Mouse (Mus musculus) adrenal gland, postnatal 4 days (tissue): ENCODE measurements around the gene Slc22a16. TPM values are rescaled to one million over a fixed set of nuclear protein-coding genes. Genes with fewer than 3 reads are reported as not detected.
"Not testable (repeated sequence)": the region's sequence is repeated elsewhere in the genome, so short reads cannot be mapped to it uniquely, and the experiment has no call there.

Source experiments
- DNase-seq, 2 experiments: peaks; one replicate each; pipeline ENCODE4 v3.0.0; 2021 to 2022; ENCODE audit warnings: low spot score in 2 of 2, mixed read lengths in 2 of 2
- long read RNA-seq, 2 experiments: library from polyadenylated mRNA; stranded (forward); transcript quantifications; one replicate each; pipeline ENCODE4 v2.0.0; 2021
- total RNA-seq, 2 experiments: library from RNA; stranded (reverse); gene quantifications; 2 replicates each; pipeline ENCODE4 v1.2.3; 2021

Gene Slc22a16
- total RNA-seq, result not detected
- long read RNA-seq, experiment 1, result 0 reads
- long read RNA-seq, experiment 2, result 0 reads

- DNase-seq, result no peak
Observed at GRCm38 (mm10) chr10:40570036-40570435, at the start of gene Slc22a16. Gene Slc22a16, plus strand, starts transcription at chr10:40570336.

DNA sequence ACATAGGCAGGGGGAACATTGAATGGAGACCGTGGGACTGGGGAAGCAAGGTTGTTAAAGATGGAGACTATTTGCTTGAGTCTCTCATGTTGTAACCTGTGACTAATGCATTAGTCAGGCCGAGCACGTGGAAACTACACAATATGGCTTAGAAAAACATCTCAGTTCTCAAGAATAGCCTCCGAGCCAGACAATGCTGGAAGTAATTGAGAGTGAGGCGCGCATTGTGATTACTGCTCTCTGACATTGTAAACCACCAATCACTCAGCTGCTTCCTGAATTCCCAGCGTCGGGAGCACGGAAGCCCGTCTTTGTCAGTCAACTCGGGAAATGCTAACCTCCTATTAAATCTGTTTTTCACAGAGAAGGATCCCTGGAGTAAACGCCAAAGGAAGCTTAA is 48.6 kb upstream of the Slc22a16 start:
- no peak for DNase-seq

GRCm38 (mm10) chr10:40523312-40523975 is 46.7 kb upstream of the Slc22a16 start:
- no peak for DNase-seq

- no peak for DNase-seq
Observed at GRCm38 (mm10) chr10:40524032-40524806, 45.9 kb upstream of the Slc22a16 start.

- DNase-seq, result no peak
Observed at GRCm38 (mm10) chr10:40524991-40525390, 45.1 kb upstream of the Slc22a16 start.

DNA sequence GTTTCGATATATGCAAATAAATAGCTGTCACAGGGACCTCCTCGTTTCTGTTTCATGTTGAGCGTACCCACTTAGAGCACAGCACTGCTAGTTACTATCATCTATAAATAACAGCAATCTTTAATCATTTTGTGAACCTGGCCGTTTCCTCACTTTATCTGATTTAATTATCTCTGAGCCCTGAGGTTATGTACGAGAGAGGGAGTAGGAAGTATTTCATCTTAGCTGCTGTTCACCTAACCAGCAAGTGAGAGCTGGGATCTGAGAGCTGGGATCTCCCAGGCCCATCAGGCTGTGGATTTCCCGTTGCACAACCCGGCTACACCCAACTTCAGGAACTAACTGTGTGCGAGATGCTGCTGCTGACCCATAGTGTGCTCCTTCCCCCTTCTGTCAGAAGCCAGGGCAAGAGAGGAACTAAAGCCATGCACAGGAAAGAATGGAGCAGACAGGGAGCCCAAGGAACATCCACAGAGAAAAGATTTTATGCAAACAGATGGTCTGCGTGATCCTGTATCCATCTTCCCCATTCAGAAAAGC is 44.5 kb upstream of the Slc22a16 start:
- no peak for DNase-seq

DNA sequence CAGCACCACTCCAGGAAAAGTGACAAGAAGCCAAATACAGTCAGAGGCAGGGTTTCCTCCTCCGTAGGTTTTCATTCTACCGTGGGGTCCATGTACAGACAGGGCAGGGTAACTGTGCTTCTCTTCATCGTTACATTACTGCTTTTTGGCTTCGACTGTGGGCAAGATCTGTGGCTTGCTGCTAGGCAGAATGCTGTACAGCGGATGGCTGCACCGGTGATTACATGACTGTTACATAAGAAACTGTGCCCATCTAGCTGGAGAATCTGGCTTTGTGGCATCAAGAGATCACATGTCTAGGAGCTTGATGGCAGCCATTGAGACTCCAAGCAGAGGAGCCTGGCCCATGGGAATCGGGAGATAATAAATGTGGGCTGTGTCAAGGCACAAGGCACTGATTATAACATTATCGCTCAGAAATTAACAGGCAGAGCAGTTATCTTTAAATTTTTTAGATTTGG is 43.8 kb upstream of the Slc22a16 start:
- no peak for DNase-seq

DNA sequence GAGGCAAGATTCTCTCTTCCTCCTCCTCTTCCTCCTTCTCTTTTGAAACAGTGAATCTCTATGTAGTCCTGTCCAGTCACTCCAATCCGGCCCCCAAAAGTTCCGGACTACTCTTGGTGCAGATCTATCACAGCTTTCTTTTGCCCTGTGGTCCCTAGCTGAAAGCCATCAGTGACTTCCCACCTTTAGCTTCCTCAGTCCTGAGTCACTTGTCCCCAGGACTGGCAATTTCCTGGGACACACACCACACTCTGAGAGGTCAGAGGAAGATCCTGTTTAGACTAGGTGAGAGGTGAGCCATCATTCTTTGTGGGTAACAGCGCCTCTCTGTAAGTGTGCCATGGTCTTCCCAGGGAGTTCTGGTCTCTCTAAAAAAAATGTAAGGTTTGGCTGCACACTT is 43.1 kb upstream of the Slc22a16 start:
- no peak for DNase-seq

GRCm38 (mm10) chr10:40527573-40527972 is 42.6 kb upstream of the Slc22a16 start:
- DNase-seq, result no peak

DNA sequence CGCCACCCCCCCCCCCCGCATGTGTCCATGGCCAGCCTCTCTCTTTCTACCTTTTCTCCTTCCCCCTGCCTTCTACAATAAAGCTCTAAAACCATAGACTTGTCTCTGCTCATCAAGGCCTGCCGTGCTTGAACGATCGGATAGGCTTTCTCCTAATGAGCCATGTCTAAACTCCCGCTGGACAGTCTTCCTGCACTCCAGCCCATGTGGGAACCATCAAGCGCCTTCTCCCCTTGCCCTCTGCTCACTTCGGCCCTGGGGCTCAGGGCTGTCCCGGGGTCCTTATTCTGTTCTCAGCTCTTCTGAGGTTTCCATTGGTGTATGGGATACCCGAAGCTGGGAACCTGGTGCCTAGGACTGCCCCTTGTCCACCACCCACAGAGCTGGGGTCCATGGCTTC is 41.5 kb upstream of the Slc22a16 start:
- DNase-seq, result no peak

- DNase-seq, result no peak
Observed at GRCm38 (mm10) chr10:40529617-40530016, 40.5 kb upstream of the Slc22a16 start.

DNA sequence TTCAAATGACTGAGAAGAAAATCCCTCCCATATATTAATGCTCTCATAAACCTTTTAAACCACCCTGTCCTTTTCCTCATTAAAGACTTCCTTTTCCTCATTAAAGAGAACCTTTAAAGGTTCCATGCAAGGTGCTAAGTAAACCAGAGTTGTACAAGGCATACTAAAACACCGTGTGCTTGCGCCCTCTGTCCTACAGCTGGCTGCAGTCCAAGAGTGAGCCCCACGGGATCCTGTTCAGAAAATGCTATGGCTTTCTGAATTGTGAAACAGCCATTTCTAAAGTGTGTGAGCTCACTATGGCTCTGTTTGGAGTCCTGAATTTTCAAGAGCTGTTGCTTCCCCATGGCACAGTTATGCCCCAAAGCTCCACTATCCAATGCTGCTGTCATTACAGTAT is 39.5 kb upstream of the Slc22a16 start:
- DNase-seq, result no peak

- not testable (repeated sequence) for DNase-seq
Observed at GRCm38 (mm10) chr10:40532586-40532985, 37.5 kb upstream of the Slc22a16 start.

DNA sequence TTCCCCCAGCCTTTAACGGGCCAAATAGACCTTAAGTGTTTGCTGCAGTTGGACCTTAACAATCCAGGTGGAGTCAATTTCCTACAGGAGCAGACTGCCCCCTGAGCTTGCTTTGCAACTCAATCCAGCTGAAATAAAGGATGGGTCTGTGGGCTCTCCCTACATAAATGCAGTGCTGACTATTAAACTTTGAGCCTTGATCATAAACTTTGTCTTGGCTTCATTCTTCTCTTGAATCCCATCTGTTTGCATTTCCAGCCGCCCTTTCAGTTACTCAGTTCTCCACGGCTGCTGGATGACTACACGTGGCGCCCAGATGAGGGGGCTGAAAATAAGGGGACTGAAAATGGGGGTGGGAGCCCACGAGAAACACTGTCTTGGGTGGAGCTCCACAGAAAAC is 28.8 kb upstream of the Slc22a16 start:
- DNase-seq, result no peak

- no peak for DNase-seq
Observed at GRCm38 (mm10) chr10:40549317-40549716, 20.8 kb upstream of the Slc22a16 start.

DNA sequence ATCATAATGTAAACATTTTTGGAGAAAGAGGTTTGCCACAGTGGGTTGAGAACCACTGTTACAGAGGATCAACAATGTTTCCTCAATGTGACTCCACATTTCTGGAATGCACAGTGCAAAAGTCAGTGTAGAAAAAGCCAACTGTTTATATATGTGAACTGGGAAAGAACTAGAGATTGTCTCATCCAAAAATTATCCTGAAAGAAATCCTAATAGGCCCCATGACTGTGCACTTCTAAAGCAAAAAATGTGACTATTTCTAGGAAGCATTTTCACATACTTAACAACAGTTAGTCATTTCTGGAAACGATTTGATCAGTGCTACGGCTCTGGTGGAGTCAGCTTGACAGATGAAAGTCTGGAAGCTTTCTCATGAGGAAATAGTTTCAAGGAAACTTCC is 18.3 kb upstream of the Slc22a16 start:
- DNase-seq, result no peak

- not testable (repeated sequence) for DNase-seq
Observed at GRCm38 (mm10) chr10:40565695-40566094, 4.4 kb upstream of the Slc22a16 start.

DNA sequence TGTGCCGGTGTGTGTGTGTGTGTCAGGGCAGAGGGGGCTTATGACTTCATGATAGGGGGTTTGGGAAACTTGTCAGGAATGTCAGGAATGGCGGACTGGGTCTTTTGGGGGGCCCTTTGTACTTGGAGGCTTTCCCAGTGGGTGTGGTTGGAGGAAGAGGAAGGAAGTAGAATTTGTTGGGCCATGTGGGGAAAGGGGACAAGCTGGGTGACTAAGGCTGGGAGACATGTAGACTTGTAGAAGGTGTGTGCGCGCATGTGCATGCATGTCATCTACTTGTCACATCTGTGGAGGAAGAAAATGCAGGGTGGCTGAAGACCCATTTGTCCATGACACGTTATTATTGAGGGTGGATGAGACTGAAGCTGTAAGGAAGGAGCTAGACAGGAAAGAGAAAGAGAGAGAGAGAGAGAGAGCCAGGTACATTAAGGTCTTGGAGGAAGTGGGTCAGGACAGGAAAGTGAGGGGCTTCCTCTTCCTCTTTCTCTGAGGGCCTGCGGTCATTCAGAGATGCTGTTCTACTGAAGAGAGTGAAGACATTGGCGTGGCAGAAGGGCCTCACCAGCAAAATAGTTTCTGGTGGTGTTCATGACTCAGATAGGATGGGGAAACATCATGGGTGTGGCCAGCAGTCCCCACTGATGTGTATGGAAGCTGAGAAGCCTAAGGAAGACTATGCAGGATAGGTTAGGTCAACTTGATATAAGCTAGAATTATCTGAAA is 5.9 kb downstream of the Slc22a16 start:
- no peak for DNase-seq

GRCm38 (mm10) chr10:40583584-40584255 is 13.6 kb downstream of the Slc22a16 start:
- no peak for DNase-seq

DNA sequence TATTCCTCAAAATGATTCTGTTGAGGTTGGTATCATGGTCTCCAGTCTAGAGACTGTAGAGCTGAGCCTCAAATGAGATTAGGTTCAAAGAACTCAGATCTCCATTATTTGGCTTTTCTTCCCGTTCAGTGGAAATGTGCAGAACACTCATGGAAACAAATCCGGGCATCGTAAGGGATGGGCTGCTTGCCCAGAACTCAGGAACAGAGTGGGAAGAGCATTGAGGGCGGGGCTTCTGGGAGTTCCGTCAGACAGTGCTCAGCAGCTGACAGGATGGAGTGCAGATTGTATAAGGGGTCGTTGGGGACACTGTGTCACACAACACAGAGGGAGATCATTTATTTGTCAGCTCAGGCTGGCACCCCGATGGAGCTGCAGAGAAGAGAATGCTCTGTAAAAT is 22.1 kb downstream of the Slc22a16 start:
- no peak for DNase-seq

GRCm38 (mm10) chr10:40597177-40597576 is 27.0 kb downstream of the Slc22a16 start:
- no peak for DNase-seq
